Mouse (Mus musculus) embryonic facial prominence, embryonic 11.5 days (tissue): Measurements from ENCODE around the gene Gm4985. TPM values are rescaled to one million over a fixed set of nuclear protein-coding genes. Genes with fewer than 3 reads are reported as not detected.
"Not testable (repeated sequence)": the region's sequence is repeated elsewhere in the genome, so short reads cannot be mapped to it uniquely, and the experiment has no call there.

Source experiments
- ATAC-seq: fragments of 200-750 bp; cut with Nextera tagmentation; replicated peaks from 2 replicates; pipeline ENCODE4 v1.8.0; 2017; ENCODE audit warnings: low read depth; ENCODE audit not compliant: insufficient number of reproducible peaks, low FRiP score, low TSS enrichment
- DNase-seq: peaks from one replicate; pipeline ENCODE4 v3.0.0-alpha.2; 2015; ENCODE audit warnings: low spot score
- H3K27ac ChIP-seq: fragments of 300-500 bp; sonication (generic); replicated peaks from 2 replicates; pipeline ENCODE4 v1.5.1; 2014; ENCODE audit warnings: mild to moderate bottlenecking, low read depth, low read length, control low read depth
- H3K27me3 ChIP-seq: fragments of 300-500 bp; sonication (generic); 2 replicates; pipeline ENCODE4 v1.6.1; 2014; ENCODE audit warnings: mild to moderate bottlenecking, low read length, moderate library complexity, mixed read lengths; ENCODE audit not compliant: control insufficient read depth, insufficient read depth
- H3K36me3 ChIP-seq: fragments of 300-500 bp; sonication (generic); replicated peaks from 2 replicates; pipeline ENCODE4 v1.6.1; 2014; ENCODE audit warnings: low read depth, mild to moderate bottlenecking, low read length, moderate library complexity, mixed read lengths; ENCODE audit not compliant: control insufficient read depth, insufficient read depth
- H3K4me1 ChIP-seq: fragments of 300-500 bp; sonication (generic); 2 replicates; pipeline ENCODE4 v1.6.1; 2014; ENCODE audit warnings: low read length, mixed read lengths; ENCODE audit not compliant: control insufficient read depth, insufficient read depth
- H3K4me2 ChIP-seq: fragments of 300-500 bp; sonication (generic); 2 replicates; pipeline ENCODE4 v1.6.1; 2014; ENCODE audit warnings: low read depth, mild to moderate bottlenecking, control low read depth, low read length, moderate library complexity
- H3K4me3 ChIP-seq: fragments of 300-500 bp; sonication (generic); 2 replicates; pipeline ENCODE4 v1.5.1; 2014; ENCODE audit warnings: low read depth, low read length, control low read depth
- H3K9ac ChIP-seq: fragments of 300-500 bp; sonication (generic); replicated peaks from 2 replicates; pipeline ENCODE4 v1.6.1; 2014; ENCODE audit warnings: mild to moderate bottlenecking, control low read depth, low read length
- H3K9me3 ChIP-seq: fragments of 300-500 bp; sonication (generic); replicated peaks from 2 replicates; pipeline ENCODE4 v1.6.1; 2016; ENCODE audit warnings: mild to moderate bottlenecking, low read length, inconsistent platforms, mixed read lengths; ENCODE audit not compliant: control insufficient read depth
- WGBS: fragments of 180-500 bp; shearing (Covaris S2); extraction: QIAGEN DNeasy Blood & Tissue Kit; methylation state at CpG from one replicate; pipeline ENCODE4 v1.1.7; 2014; 5-methylcytosine and 5-hydroxymethylcytosine counted together
- microRNA-seq: library from miRNA; unstranded; fragments of <30 nt; microRNA quantifications from one replicate; pipeline ENCODE4, GENCODE M21; 2016; ENCODE audit warnings: borderline number of aligned reads
- polyA plus RNA-seq: library from polyadenylated mRNA; unstranded; fragments of >200 nt; fragmentation: Nextera tagmentation; extraction: Ambion mirVana; gene quantifications from 2 replicates; pipeline ENCODE4 v1.2.1, GENCODE M21; 2014

Gm4985 gene
- polyA plus RNA-seq, result not detected in 2 replicates

DNA sequence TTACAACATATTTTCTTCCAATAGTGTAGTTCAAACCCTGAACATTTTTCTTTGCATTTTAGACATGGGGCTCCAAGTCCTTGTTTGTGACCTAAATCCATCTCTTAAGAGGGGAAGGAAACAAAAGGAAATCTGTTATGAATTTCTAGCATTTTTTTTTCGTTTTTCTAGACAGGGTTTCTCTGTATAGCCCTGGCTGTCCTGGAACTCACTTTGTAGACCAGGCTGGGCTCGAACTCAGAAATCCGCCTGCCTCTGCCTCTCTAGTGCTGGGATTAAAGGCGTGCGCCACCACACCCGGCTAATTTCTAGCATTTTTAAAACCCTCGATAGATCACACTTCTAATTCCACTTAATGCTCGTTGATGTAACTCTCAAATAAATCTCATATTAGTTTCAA lies at the start of gene Gm4985:
TSS of gene Gm4985 (minus strand) at position 101 of the 400 bp plus-strand sequence.
- H3K4me3 ChIP-seq, ATAC-seq, H3K27ac ChIP-seq, H3K9me3 ChIP-seq, H3K36me3 ChIP-seq, H3K27me3 ChIP-seq, H3K4me1 ChIP-seq, H3K4me2 ChIP-seq, H3K9ac ChIP-seq, DNase-seq: not testable (repeated sequence)
- WGBS, result 82% methylated on average over 8 of the region's 8 CpGs

DNA sequence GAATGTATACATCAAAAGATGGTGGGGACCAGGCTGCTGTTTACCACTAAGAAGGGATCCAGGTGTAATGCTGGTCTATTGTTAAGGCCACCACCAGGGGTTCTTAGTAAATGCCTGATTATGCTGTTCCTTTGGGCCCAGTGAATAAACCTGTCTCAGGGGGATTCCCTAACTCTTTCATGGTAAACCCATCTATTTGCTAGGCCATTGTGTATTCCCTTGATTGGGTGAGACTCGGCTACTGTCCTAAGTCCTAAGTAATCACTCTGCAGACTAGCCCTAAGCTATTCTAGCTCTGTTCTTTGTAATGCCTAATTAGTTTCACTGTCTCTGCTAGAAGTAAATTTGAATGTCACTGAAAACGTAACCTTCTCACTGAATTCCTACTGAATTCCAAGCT lies 4.6 kb downstream of the Gm4985 start:
- H3K4me3 ChIP-seq, result no peak overlapping the region
- WGBS, result 72% methylated on average over 2 of the region's 2 CpGs
- H3K27me3 ChIP-seq, result no peaks in the 10 kb centered on the region
- no peak overlapping the region for H3K4me2 ChIP-seq
- DNase-seq (no peak), ATAC-seq (no peak)
- no peak overlapping the region for H3K27ac ChIP-seq
- H3K9ac ChIP-seq, result no peak overlapping the region
- H3K36me3 ChIP-seq, result no peaks in the 10 kb centered on the region
- no peaks in the 10 kb centered on the region for H3K9me3 ChIP-seq
- H3K4me1 ChIP-seq, result no peaks in the 10 kb centered on the region

Small RNA genes within 50 kb of the gene (microRNA-seq; reads per million reads assigned to microRNA genes)
- not detected for gene Gm25299

Other genes starting within 250 kb of the Gm4985 start
- gene Gm4907, start 76.4 kb downstream of the Gm4985 start, polyA plus RNA-seq, result not detected in 2 replicates